Mouse (Mus musculus): ENCODE results near the gene Fam172a. TPM values are rescaled to one million over a fixed set of nuclear protein-coding genes. Genes with fewer than 3 reads are reported as not detected.

The Fam172a gene
- polyA plus RNA-seq, 1 experiment from 2014 or later: 7.7 TPM

DNA sequence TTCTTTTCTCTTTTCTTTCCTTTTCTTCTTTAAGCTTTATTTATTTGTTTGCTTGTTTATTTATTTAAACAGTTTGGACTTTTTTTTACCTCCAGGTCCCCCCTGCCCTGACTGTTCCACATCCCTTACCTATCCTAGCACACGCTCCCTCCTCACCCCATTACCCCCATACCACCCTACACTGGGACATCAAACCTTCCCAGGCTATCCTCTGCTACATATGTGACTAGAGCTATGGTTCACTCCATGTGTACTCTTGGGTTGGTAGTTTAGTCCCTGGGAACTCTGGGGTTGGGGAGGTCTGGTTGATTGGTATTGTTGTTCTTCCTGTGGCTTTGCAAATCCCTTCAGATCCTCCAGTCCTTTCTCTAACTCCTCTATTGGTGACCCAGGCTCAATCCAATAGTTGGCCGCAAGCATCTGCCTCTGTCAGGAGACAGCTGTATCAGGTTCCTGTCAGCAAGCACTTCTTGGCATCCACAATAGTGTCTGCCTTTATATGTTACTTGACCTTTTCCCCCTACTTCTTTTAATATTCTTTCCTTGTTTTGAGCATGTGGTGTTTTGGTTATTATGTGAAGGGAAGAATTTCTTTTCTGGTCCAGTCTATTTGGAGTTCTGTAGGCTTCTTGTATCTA is 141.3 kb downstream of the Fam172a start:
- Histone ChIP-seq H3K36me3 (ENCODE audit: control insufficient read depth, insufficient read depth) (no peaks in the 10 kb centered on the region), H3K4me3 (ENCODE audit: low read depth, low read length) (no peak overlapping the region), H3K9ac (ENCODE audit: low read depth, low read length) (no peak overlapping the region), H3K9me3 (replicated peaks; ENCODE audit: control insufficient read depth, low read length) (no peaks in the 10 kb centered on the region), H3K4me2 (ENCODE audit: low read depth, low read length) (no peak overlapping the region), H3K27me3 (ENCODE audit: control insufficient read depth, insufficient read depth, low read depth, low read length) (no peaks in the 10 kb centered on the region), H3K27ac (ENCODE audit: low read length) (no peak overlapping the region), H3K4me1 (ENCODE audit: control insufficient read depth, low read depth, low read length) (no peaks in the 10 kb centered on the region)
- 69% methylated on average over 2 of the region's 2 CpGs for WGBS (ENCODE audit: insufficient replicate concordance)
- no peak for ATAC-seq (ENCODE audit: low read depth)

DNA sequence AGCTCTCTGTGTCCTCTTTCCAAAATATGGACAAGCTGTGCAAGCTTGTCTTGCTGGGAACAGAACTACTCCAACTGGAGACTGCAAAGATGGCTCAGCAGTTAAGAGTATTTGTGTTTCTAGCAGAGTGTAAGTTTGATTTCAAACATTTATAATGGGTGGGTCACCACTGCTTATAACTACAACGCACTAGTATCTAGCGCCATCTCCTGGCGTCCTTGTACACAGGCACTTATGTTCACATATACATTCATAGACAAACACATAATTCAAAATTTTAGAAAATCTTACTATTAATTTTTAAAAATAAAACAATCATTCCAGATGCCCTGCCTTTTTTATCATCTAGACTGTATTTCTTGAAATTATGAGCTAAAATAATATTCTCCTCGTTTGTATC is 147.0 kb downstream of the Fam172a start:
- no peaks in the 10 kb centered on the region for H3K4me1 ChIP-seq (ENCODE audit: control insufficient read depth, low read depth, low read length)
- H3K4me2 ChIP-seq (ENCODE audit: low read depth, low read length): no peak overlapping the region
- H3K9me3 ChIP-seq (replicated peaks; ENCODE audit: control insufficient read depth, low read length): no peaks in the 10 kb centered on the region
- H3K27ac ChIP-seq (ENCODE audit: low read length): no peak overlapping the region
- H3K9ac ChIP-seq (ENCODE audit: low read depth, low read length): no peak overlapping the region
- H3K4me3 ChIP-seq (ENCODE audit: low read depth, low read length): no peak overlapping the region
- 74% methylated on average over 4 of the region's 4 CpGs for WGBS (ENCODE audit: insufficient replicate concordance)
- ATAC-seq (ENCODE audit: low read depth): no peak
- H3K27me3 ChIP-seq (ENCODE audit: control insufficient read depth, insufficient read depth, low read depth, low read length): no peaks in the 10 kb centered on the region
- no peaks in the 10 kb centered on the region for H3K36me3 ChIP-seq (ENCODE audit: control insufficient read depth, insufficient read depth)

DNA sequence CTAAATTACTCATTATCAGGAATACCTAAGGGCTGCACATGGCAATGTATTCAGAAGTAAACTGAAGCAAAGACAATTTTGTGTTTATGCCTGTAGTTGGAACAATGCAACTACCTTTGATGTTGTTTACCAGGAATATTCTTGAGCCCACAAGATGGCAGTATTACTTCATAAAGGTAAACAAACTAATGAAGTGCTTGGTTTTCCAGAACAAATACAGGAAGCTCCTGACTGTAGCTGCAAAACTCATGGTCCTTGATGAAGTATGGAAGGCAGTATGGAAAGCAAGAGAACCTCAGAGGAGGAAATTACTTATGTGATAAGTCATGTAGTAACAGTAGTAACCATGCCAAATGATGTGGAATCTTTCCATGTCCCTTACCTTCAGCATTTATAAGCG is 163.0 kb downstream of the Fam172a start:
- ATAC-seq (ENCODE audit: low read depth): no peak
- H3K27me3 ChIP-seq (ENCODE audit: control insufficient read depth, insufficient read depth, low read depth, low read length): no peaks in the 10 kb centered on the region
- no peak overlapping the region for H3K4me3 ChIP-seq (ENCODE audit: low read depth, low read length)
- no peak overlapping the region for H3K4me2 ChIP-seq (ENCODE audit: low read depth, low read length)
- no peaks in the 10 kb centered on the region for H3K4me1 ChIP-seq (ENCODE audit: control insufficient read depth, low read depth, low read length)
- H3K9me3 ChIP-seq (replicated peaks; ENCODE audit: control insufficient read depth, low read length): no peaks in the 10 kb centered on the region
- 65% methylated on average over 1 of the region's 1 CpGs for WGBS (ENCODE audit: insufficient replicate concordance)
- no peak overlapping the region for H3K27ac ChIP-seq (ENCODE audit: low read length)
- H3K9ac ChIP-seq (ENCODE audit: low read depth, low read length): no peak overlapping the region
- no peaks in the 10 kb centered on the region for H3K36me3 ChIP-seq (ENCODE audit: control insufficient read depth, insufficient read depth)

DNA sequence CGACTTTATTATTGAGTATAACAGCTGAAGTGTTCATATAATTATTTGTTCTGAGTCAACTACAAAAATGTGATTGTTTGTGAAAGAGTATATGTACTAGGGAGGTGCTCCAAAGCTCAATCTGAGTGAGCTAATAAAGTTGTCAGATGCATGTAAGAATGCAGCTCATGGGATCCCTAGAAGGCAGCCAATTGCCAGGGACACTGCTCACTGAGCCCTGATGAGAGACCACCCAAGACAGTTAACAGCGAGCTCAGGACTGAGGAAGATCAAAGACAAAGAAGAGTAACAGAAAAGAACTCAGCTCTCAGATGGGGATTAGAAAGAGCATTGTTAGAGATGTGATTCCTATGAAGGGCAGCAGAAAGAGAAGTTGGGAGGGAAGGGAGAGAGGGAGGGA is 166.5 kb downstream of the Fam172a start:
- WGBS (ENCODE audit: insufficient replicate concordance): 45% methylated on average over 2 of the region's 2 CpGs
- no peaks in the 10 kb centered on the region for H3K36me3 ChIP-seq (ENCODE audit: control insufficient read depth, insufficient read depth)

DNA sequence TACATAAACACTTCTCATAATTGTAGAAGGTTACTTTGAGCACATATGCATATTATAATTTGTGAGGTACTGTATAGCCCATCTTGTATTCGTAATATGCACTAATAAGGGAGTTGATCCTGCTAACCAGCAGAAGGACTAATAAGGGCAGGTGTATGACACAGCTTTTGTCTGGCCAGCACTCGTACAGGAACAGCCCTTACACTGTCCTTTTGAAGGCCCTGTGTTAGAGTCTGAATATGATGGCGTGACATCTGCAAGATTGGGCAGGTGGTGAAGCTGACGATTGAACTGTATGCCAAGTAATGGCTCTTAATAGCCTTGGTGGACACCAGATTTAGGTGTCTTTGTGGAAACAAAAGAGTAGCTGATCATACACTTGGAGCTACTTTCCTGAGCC is 176.3 kb downstream of the Fam172a start:
- H3K9ac ChIP-seq (ENCODE audit: low read depth, low read length): no peak overlapping the region
- H3K4me1 ChIP-seq (ENCODE audit: control insufficient read depth, low read depth, low read length): no peaks in the 10 kb centered on the region
- H3K36me3 ChIP-seq (ENCODE audit: control insufficient read depth, insufficient read depth): no peaks in the 10 kb centered on the region
- no peaks in the 10 kb centered on the region for H3K9me3 ChIP-seq (replicated peaks; ENCODE audit: control insufficient read depth, low read length)
- no peak overlapping the region for H3K4me3 ChIP-seq (ENCODE audit: low read depth, low read length)
- WGBS (ENCODE audit: insufficient replicate concordance): 67% methylated on average over 4 of the region's 4 CpGs
- no peak for ATAC-seq (ENCODE audit: low read depth)
- no peak overlapping the region for H3K4me2 ChIP-seq (ENCODE audit: low read depth, low read length)
- no peaks in the 10 kb centered on the region for H3K27me3 ChIP-seq (ENCODE audit: control insufficient read depth, insufficient read depth, low read depth, low read length)
- H3K27ac ChIP-seq (ENCODE audit: low read length): no peak overlapping the region

More for the DNA sequence above, 166.5 kb downstream of the Fam172a start:
- Histone ChIP-seq H3K4me1 (ENCODE audit: control insufficient read depth, low read depth, low read length) (no peaks in the 10 kb centered on the region), H3K4me3 (ENCODE audit: low read depth, low read length) (no peak overlapping the region), H3K9ac (ENCODE audit: low read depth, low read length) (no peak overlapping the region), H3K27me3 (ENCODE audit: control insufficient read depth, insufficient read depth, low read depth, low read length) (no peaks in the 10 kb centered on the region), H3K9me3 (replicated peaks; ENCODE audit: control insufficient read depth, low read length) (no peaks in the 10 kb centered on the region), H3K27ac (ENCODE audit: low read length) (no peak overlapping the region), H3K4me2 (ENCODE audit: low read depth, low read length) (no peak overlapping the region)
- no peak for ATAC-seq (ENCODE audit: low read depth)

DNA sequence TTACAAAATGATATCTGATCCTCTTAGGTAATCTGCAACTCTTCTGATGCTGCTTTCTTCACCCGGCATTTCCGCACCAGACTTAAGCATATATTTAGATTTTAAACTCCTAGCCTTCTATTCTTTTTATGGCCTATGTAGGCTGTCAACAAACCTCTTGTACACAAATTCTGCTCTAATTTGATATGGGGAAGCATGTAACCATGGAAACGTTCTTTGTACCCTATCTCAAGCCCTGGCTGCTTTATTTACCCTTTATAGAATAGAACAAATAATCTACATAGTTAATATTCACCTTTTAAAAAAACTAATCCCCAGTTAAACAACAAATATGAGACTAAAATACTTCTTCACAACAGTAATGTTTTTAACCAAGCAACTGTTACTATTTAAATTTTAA is 176.7 kb downstream of the Fam172a start:
- Histone ChIP-seq H3K4me3 (ENCODE audit: low read depth, low read length) (no peak overlapping the region), H3K27ac (ENCODE audit: low read length) (no peak overlapping the region), H3K4me1 (ENCODE audit: control insufficient read depth, low read depth, low read length) (no peaks in the 10 kb centered on the region), H3K27me3 (ENCODE audit: control insufficient read depth, insufficient read depth, low read depth, low read length) (no peaks in the 10 kb centered on the region), H3K9me3 (replicated peaks; ENCODE audit: control insufficient read depth, low read length) (no peaks in the 10 kb centered on the region), H3K36me3 (ENCODE audit: control insufficient read depth, insufficient read depth) (no peaks in the 10 kb centered on the region), H3K9ac (ENCODE audit: low read depth, low read length) (no peak overlapping the region), H3K4me2 (ENCODE audit: low read depth, low read length) (no peak overlapping the region)
- ATAC-seq (ENCODE audit: low read depth): peak; percentile 43; the same call in 1 of the 2 replicates
- WGBS (ENCODE audit: insufficient replicate concordance): 68% methylated on average over 3 of the region's 3 CpGs

DNA sequence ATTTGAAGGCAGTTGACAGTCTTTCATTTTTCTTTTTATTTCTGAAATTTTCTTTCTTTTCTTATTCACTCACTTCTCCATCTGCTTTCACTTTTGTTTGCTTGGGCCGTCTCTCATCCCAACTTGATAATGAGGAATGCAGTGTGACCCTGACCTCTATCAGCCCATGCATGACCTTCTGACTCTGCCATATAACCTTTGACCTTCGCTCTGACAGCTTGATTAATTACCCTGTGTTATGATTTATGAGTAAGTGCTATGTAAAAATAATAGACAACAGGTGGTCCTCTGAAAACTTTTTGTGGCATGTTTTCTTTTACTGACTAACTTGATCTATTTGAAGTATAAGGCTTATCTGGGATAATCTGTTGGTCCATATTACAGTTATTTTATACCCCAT is 195.8 kb downstream of the Fam172a start:
- no peaks in the 10 kb centered on the region for H3K27me3 ChIP-seq (ENCODE audit: control insufficient read depth, insufficient read depth, low read depth, low read length)
- H3K4me3 ChIP-seq (ENCODE audit: low read depth, low read length): no peak overlapping the region
- no peaks in the 10 kb centered on the region for H3K9me3 ChIP-seq (replicated peaks; ENCODE audit: control insufficient read depth, low read length)
- no peaks in the 10 kb centered on the region for H3K36me3 ChIP-seq (ENCODE audit: control insufficient read depth, insufficient read depth)
- H3K4me1 ChIP-seq (ENCODE audit: control insufficient read depth, low read depth, low read length): no peaks in the 10 kb centered on the region
- WGBS (ENCODE audit: insufficient replicate concordance): 41% methylated on average over 2 of the region's 2 CpGs
- no peak overlapping the region for H3K9ac ChIP-seq (ENCODE audit: low read depth, low read length)
- no peak overlapping the region for H3K27ac ChIP-seq (ENCODE audit: low read length)
- no peak for ATAC-seq (ENCODE audit: low read depth)
- no peak overlapping the region for H3K4me2 ChIP-seq (ENCODE audit: low read depth, low read length)

DNA sequence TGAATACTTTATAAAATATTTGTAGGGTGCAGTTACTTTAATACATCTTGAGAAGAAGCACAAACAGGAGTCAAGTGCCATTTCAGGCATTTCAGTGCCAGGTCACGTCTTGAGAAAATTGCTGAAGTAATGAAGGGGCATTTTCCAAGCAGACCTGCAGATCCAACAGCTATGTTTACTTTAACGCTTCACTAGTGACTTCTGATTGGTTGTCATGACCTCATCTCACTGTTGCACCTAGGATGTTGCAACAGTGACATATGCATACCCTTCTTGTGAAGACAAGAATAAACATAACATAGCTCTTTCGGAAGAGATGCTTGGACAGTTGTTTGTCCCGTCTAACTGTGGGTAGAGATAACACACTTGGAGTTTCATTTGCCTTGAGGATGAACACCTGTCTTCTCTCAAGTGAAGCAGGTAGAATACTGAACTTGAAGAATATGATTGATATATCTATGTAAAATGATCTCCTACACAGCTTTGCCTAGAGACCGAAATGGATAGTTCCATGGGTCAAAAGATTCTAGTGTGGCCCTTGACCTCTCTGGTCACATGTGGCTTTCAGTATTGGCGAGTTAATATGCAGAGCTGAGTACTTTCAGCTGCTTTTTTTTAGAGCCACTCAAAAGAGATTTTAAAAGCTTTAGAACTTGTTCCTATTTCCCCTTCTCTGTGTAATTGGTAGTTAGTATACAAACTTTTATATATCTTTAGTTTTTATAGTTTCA is 196.4 kb downstream of the Fam172a start:
- Histone ChIP-seq H3K9me3 (replicated peaks; ENCODE audit: control insufficient read depth, low read length) (no peaks in the 10 kb centered on the region), H3K4me3 (ENCODE audit: low read depth, low read length) (no peak overlapping the region), H3K9ac (ENCODE audit: low read depth, low read length) (no peak overlapping the region), H3K4me1 (ENCODE audit: control insufficient read depth, low read depth, low read length) (no peaks in the 10 kb centered on the region), H3K4me2 (ENCODE audit: low read depth, low read length) (no peak overlapping the region), H3K27me3 (ENCODE audit: control insufficient read depth, insufficient read depth, low read depth, low read length) (no peaks in the 10 kb centered on the region), H3K36me3 (ENCODE audit: control insufficient read depth, insufficient read depth) (no peaks in the 10 kb centered on the region), H3K27ac (ENCODE audit: low read length) (no peak overlapping the region)
- ATAC-seq (ENCODE audit: low read depth): 0 out of 2 replicates have a peak, but pooled peaks have one; percentile 32
- WGBS (ENCODE audit: insufficient replicate concordance): 64% methylated on average over 6 of the region's 6 CpGs

DNA sequence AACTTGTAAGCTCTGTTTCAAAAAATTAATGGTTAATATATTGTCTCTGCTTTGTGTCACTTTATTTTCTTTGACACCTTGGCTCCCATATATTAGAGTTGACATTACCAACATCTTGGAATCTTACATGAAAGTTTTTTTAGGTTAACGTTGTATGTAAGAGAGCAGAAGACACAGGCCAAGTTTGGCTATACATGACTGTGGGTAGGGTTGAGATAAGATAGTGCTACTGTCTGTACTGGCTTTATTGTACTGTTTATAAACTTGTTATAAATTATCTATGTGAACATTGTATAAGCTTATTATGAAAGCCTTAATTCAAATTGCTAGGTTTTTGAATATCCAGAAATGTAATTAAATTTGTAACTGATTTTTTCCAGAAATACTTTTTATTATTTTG is 197.9 kb downstream of the Fam172a start:
- no peak overlapping the region for H3K4me3 ChIP-seq (ENCODE audit: low read depth, low read length)
- no peak overlapping the region for H3K27ac ChIP-seq (ENCODE audit: low read length)
- no peak overlapping the region for H3K9ac ChIP-seq (ENCODE audit: low read depth, low read length)
- no peaks in the 10 kb centered on the region for H3K4me1 ChIP-seq (ENCODE audit: control insufficient read depth, low read depth, low read length)
- no peaks in the 10 kb centered on the region for H3K36me3 ChIP-seq (ENCODE audit: control insufficient read depth, insufficient read depth)
- H3K27me3 ChIP-seq (ENCODE audit: control insufficient read depth, insufficient read depth, low read depth, low read length): no peaks in the 10 kb centered on the region
- 25% methylated on average over 1 of the region's 1 CpGs for WGBS (ENCODE audit: insufficient replicate concordance)
- H3K9me3 ChIP-seq (replicated peaks; ENCODE audit: control insufficient read depth, low read length): no peaks in the 10 kb centered on the region
- no peak overlapping the region for H3K4me2 ChIP-seq (ENCODE audit: low read depth, low read length)
- ATAC-seq (ENCODE audit: low read depth): no peak
